Mouse (Mus musculus) liver, postnatal 0 days (tissue): Measurements from ENCODE around the gene Gm7534.

Experiments used
- CTCF ChIP-seq: sonication (generic); IDR thresholded peaks from 2 replicates; pipeline ENCODE4 v1.5.1; 2016; ENCODE audit warnings: antibody characterized with exemption, low read depth
- EP300 ChIP-seq: IDR thresholded peaks from 2 replicates; pipeline ENCODE4 v1.6.1; 2016; ENCODE audit warnings: antibody characterized with exemption, low read depth, mild to moderate bottlenecking

DNA sequence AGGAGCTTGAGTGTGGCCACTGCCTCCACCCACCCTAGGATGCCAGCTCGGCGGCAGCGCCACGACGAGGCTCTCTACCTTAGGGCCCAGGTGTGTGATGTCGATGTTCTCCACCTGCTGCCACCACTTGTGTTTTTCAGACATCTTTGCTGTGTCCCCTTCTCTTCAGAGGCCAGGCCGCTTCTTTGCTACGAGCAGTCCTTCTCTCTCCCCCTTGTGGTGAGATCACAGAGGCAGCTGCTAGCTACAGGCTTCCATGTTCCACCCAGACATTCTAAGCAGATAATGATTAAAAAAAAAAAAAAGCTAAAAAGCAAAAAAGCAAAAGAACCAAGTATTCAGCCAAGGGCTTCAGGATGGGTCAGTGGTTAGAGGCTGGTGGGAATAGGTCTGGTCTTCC lies 24.4 kb upstream of the Gm7534 start, which contains the start of gene Catsper4:
- TF ChIP-seq CTCF: peak; percentile 34
- TF ChIP-seq EP300: no peak
